Mouse (Mus musculus) c-Kit-negative CD71-positive TER-119-positive erythroid progenitor cells, embryonic 14.5 days (primary cell): ENCODE measurements around the gene Cnih2.

Experiments used
- DNase-seq: peaks from one replicate; pipeline ENCODE4 v3.0.0-alpha.2; 2013; ENCODE audit warnings: low read depth, low spot score

The Cnih2 gene

GRCm38 (mm10) chr19:5068570-5069234 lies 29.6 kb downstream of the Cnih2 start:
- DNase-seq, result no peak

- DNase-seq, result no peak
Observed at GRCm38 (mm10) chr19:5067867-5068569, 30.3 kb downstream of the Cnih2 start, which contains the start of gene Cd248. Cd248 (plus strand) TSS chr19:5068078.

- DNase-seq, result peak; percentile 40
Observed at GRCm38 (mm10) chr19:5067040-5067799, 31.1 kb downstream of the Cnih2 start.

GRCm38 (mm10) chr19:5065104-5065503 lies 33.2 kb downstream of the Cnih2 start:
- DNase-seq, result no peak

GRCm38 (mm10) chr19:5062446-5062845 lies 35.9 kb downstream of the Cnih2 start:
- no peak for DNase-seq

- DNase-seq, result no peak
Observed at GRCm38 (mm10) chr19:5062041-5062440, 36.3 kb downstream of the Cnih2 start.

- DNase-seq, result no peak
Observed at GRCm38 (mm10) chr19:5060365-5061330, 37.7 kb downstream of the Cnih2 start.

GRCm38 (mm10) chr19:5058801-5059771 lies 39.2 kb downstream of the Cnih2 start:
- no peak for DNase-seq

- no peak for DNase-seq
Observed at GRCm38 (mm10) chr19:5057876-5058775, 40.2 kb downstream of the Cnih2 start.

- no peak for DNase-seq
Observed at GRCm38 (mm10) chr19:5056251-5056650, 42.1 kb downstream of the Cnih2 start.

GRCm38 (mm10) chr19:5053909-5054308 lies 44.4 kb downstream of the Cnih2 start:
- DNase-seq, result no peak

GRCm38 (mm10) chr19:5052853-5053252 lies 45.5 kb downstream of the Cnih2 start:
- no peak for DNase-seq

- no peak for DNase-seq
Observed at GRCm38 (mm10) chr19:5052166-5052822, 46.0 kb downstream of the Cnih2 start.

- no peak for DNase-seq
Observed at GRCm38 (mm10) chr19:5051515-5051914, 46.8 kb downstream of the Cnih2 start.

- DNase-seq, result no peak
Observed at GRCm38 (mm10) chr19:5051031-5051430, 47.3 kb downstream of the Cnih2 start.

GRCm38 (mm10) chr19:5050047-5050905 lies 48.0 kb downstream of the Cnih2 start, which contains the start of gene Rin1:
Rin1 (plus strand) TSS chr19:5050481.
- DNase-seq, result no peak

- DNase-seq, result no peak
Observed at GRCm38 (mm10) chr19:5049325-5049724, 49.0 kb downstream of the Cnih2 start.
